Mouse (Mus musculus): Measurements from ENCODE around the gene Pzp.

DNA sequence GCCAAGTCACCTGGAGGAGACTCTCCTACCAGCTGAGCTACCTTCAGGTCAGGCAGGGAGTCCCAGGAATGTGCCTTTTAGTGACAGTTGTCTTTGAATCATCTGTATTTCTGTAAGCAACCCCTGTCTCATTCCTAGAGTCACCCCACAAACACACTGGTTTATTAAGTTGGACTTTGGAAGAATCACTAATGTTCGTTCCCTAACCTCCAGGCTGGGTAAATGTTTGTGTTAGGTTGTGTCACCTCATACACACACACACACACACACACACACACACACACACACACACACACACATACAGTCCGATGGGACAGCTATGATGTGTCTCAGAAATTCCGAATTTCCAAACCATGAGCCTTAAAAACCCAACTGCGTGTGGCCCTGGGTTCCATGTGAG is 719 bp downstream of the Pzp start:
- TF ChIP-seq EP300 (IDR thresholded peaks at IDR 0.05; ENCODE audit: insufficient read depth, low read depth, low read length): no peak
- no peak for TF ChIP-seq CTCF (IDR thresholded peaks at IDR 0.05)
